Mouse (Mus musculus): ENCODE measurements at regions not wholly inside any gene's neighbourhood (a gene's known extent, or its start where the extent isn't known, plus 50 kb on each side); places are given as distances from the start of the nearest gene placed in this dataset.

- ATAC-seq (no peak), DNase-seq (ENCODE audit: low read depth, low spot score) (no peak)
- no peaks in the 10 kb centered on the region for H3K27me3 ChIP-seq
- in situ Hi-C loops (cut with MboI; ENCODE audit: low pct_unique_long_range_greater_than_20kb) = no loop called here
- TF ChIP-seq CTCF (IDR thresholded peaks at IDR 0.05) = no peak
- ChIA-PET CTCF (no interaction called here), POLR2A (no interaction called here)
Measured at GRCm38 (mm10) chr3:105130228-105130627, 63.6 kb downstream of the 4930564D02Rik start.

GRCm38 (mm10) chr3:105131053-105131452 is 64.4 kb downstream of the 4930564D02Rik start:
- ChIA-PET CTCF (no interaction called here), POLR2A (no interaction called here)
- no peaks in the 10 kb centered on the region for H3K27me3 ChIP-seq
- no peak for TF ChIP-seq CTCF (IDR thresholded peaks at IDR 0.05)
- DNase-seq (ENCODE audit: low read depth, low spot score) (no peak), ATAC-seq (no peak)
- in situ Hi-C loops (cut with MboI; ENCODE audit: low pct_unique_long_range_greater_than_20kb) = no loop called here

GRCm38 (mm10) chr3:105133011-105133410 is 66.4 kb downstream of the 4930564D02Rik start:
- DNase-seq (ENCODE audit: low read depth, low spot score) (no peak), ATAC-seq (no peak)
- ChIA-PET POLR2A (no interaction called here), CTCF (interaction anchor here (0.8 kb wide), 1 partner anchor 26 kb away, joined by 3 read pairs; no protein-coding TSS in a partner anchor)
- no peak for TF ChIP-seq CTCF (IDR thresholded peaks at IDR 0.05)
- in situ Hi-C loops (cut with MboI; ENCODE audit: low pct_unique_long_range_greater_than_20kb) = no loop called here
- H3K27me3 ChIP-seq = peaks cover 5% of the 10 kb centered on the region

GRCm38 (mm10) chr3:105141170-105141971 is 74.7 kb downstream of the 4930564D02Rik start:
- TF ChIP-seq CTCF (IDR thresholded peaks at IDR 0.05) = no peak
- ATAC-seq = no peak
- CTCF ChIA-PET = no interaction called here

GRCm38 (mm10) chr3:105142631-105143030 is 76.0 kb downstream of the 4930564D02Rik start:
- ChIA-PET POLR2A (no interaction called here), CTCF (no interaction called here)
- DNase-seq (ENCODE audit: low read depth, low spot score) = no peak
- in situ Hi-C loops (cut with MboI; ENCODE audit: low pct_unique_long_range_greater_than_20kb) = no loop called here
- peaks cover 8% of the 10 kb centered on the region for H3K27me3 ChIP-seq
- TF ChIP-seq CTCF (IDR thresholded peaks at IDR 0.05) = no peak
- ATAC-seq = no peak

More at GRCm38 (mm10) chr3:105141170-105141971, 74.7 kb downstream of the 4930564D02Rik start:
- POLR2A ChIA-PET = interaction anchor here (1.0 kb wide), 1 partner anchor 73 kb away, joined by 4 read pairs; no protein-coding TSS in a partner anchor
- peaks cover 8% of the 10 kb centered on the region for H3K27me3 ChIP-seq
- in situ Hi-C loops (cut with MboI; ENCODE audit: low pct_unique_long_range_greater_than_20kb) = no loop called here
- no peak for DNase-seq (ENCODE audit: low read depth, low spot score)

GRCm38 (mm10) chr3:105151475-105152157 is 85.0 kb downstream of the 4930564D02Rik start:
- in situ Hi-C loops (cut with MboI; ENCODE audit: low pct_unique_long_range_greater_than_20kb) = no loop called here
- CTCF ChIA-PET = interaction anchor here (0.6 to 1.9 kb wide), 4 partner anchors 13 to 360 kb away, joined by 3 to 5 read pairs (median 3); no protein-coding TSS in a partner anchor
- POLR2A ChIA-PET = interaction anchor here (0.6 kb wide), 1 partner anchor 756 kb away, joined by 3 read pairs; no protein-coding TSS in a partner anchor
- peak; percentile 75 for TF ChIP-seq CTCF (IDR thresholded peaks at IDR 0.05)
- ATAC-seq = peak; percentile 44
- H3K27me3 ChIP-seq = peaks cover 5% of the 10 kb centered on the region
- DNase-seq (ENCODE audit: low read depth, low spot score) = no peak

GRCm38 (mm10) chr3:105152158-105152541 is 85.5 kb downstream of the 4930564D02Rik start:
- no peak for TF ChIP-seq CTCF (IDR thresholded peaks at IDR 0.05)
- POLR2A ChIA-PET = interaction anchor here (0.6 kb wide), 1 partner anchor 756 kb away, joined by 3 read pairs; no protein-coding TSS in a partner anchor
- in situ Hi-C loops (cut with MboI; ENCODE audit: low pct_unique_long_range_greater_than_20kb) = no loop called here

GRCm38 (mm10) chr3:105158376-105158775 is 91.7 kb downstream of the 4930564D02Rik start:
- TF ChIP-seq CTCF (IDR thresholded peaks at IDR 0.05) = no peak
- ChIA-PET CTCF (no interaction called here), POLR2A (interaction anchor here (0.7 kb wide), 1 partner anchor 521 kb away, joined by 4 read pairs; no protein-coding TSS in a partner anchor)
- ATAC-seq (no peak), DNase-seq (ENCODE audit: low read depth, low spot score) (no peak)
- in situ Hi-C loops (cut with MboI; ENCODE audit: low pct_unique_long_range_greater_than_20kb) = no loop called here
- H3K27me3 ChIP-seq = no peaks in the 10 kb centered on the region

More at GRCm38 (mm10) chr3:105152158-105152541, 85.5 kb downstream of the 4930564D02Rik start:
- no peak for ATAC-seq
- no peak for DNase-seq (ENCODE audit: low read depth, low spot score)
- CTCF ChIA-PET = interaction anchor here (0.6 to 1.9 kb wide), 4 partner anchors 13 to 360 kb away, joined by 3 to 5 read pairs (median 3); no protein-coding TSS in a partner anchor
- peaks cover under 1% of the 10 kb centered on the region for H3K27me3 ChIP-seq

- peaks cover 6% of the 10 kb centered on the region for H3K27me3 ChIP-seq
- ATAC-seq (peak; percentile 51), DNase-seq (ENCODE audit: low read depth, low spot score) (peak; percentile 33)
- peak; percentile 88 for TF ChIP-seq CTCF (IDR thresholded peaks at IDR 0.05)
- ChIA-PET CTCF (interaction anchor here (0.8 to 1.5 kb wide), 7 partner anchors 8 to 87 kb away, joined by 3 to 4 read pairs (median 3); no protein-coding TSS in a partner anchor), POLR2A (interaction anchor here (0.8 kb wide), 1 partner anchor 86 kb away, joined by 4 read pairs; no protein-coding TSS in a partner anchor)
- in situ Hi-C loops (cut with MboI; ENCODE audit: low pct_unique_long_range_greater_than_20kb) = no loop called here
Measured at GRCm38 (mm10) chr3:105165355-105165754, 98.7 kb downstream of the 4930564D02Rik start.

GRCm38 (mm10) chr3:105169117-105169516 is 102.5 kb downstream of the 4930564D02Rik start:
- ChIA-PET POLR2A (no interaction called here), CTCF (no interaction called here)
- no peak for TF ChIP-seq CTCF (IDR thresholded peaks at IDR 0.05)
- H3K27me3 ChIP-seq = peaks cover 6% of the 10 kb centered on the region
- in situ Hi-C loops (cut with MboI; ENCODE audit: low pct_unique_long_range_greater_than_20kb) = no loop called here
- no peak for ATAC-seq
- DNase-seq (ENCODE audit: low read depth, low spot score) = no peak

All from Patski (cell line).